Mouse (Mus musculus): ENCODE measurements around the gene Rabep2.

GRCm38 (mm10) chr7:126440134-126440533, 11.6 kb downstream of the Rabep2 start:
- TF ChIP-seq CTCF (IDR thresholded peaks at IDR 0.05; ENCODE audit: extremely low read depth, insufficient read depth, low read length): no peak
- TF ChIP-seq POLR2A (IDR thresholded peaks at IDR 0.05; ENCODE audit: extremely low read depth, insufficient read depth, low read length): no peak

Measured in cortical plate, adult 2 months (tissue).